Mouse (Mus musculus): ENCODE data around the gene Haghl.
"Not testable (repeated sequence)": the region's sequence is repeated elsewhere in the genome, so short reads cannot be mapped to it uniquely, and the experiment has no call there.

Haghl gene

DNA sequence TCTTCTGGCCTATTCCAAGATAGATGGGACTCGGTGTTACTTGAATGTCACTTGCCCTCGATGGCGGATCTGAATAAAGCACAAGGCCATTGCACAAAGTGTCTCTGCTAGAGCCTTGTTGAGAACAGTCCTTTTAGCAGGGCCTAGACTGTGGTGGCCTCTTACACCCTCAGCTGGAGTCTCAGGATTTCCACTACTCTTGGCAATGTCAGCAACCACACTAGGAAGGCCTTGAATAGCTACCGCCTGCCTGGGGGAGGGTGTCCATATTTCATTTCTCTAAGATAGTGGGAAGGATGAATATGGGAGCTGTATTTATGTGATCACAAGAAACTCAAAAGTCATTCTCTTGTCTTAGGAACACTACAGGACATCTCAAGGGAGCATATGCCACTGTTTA is 37.2 kb downstream of the Haghl start:
- no peak for DNase-seq (ENCODE audit: low read depth, low spot score)

DNA sequence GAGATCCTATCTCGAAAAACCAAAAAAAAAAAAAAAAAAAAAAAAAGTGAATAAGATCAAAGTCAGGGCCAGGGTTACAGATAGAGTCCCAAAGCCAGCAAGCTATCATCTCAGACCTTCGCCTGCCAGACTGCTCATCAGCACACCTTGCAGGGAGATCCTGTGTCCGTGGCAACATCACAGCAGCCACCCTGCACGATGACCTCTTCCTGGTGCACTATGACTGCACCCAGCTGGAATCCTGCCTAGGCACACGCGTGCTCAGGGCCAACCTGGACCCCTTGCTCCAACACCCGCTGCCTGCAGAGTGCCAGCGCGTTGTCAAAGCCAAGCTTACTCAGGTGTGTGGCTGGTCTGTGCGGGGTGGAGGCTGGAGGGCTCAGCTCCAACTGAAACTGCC is 41.2 kb downstream of the Haghl start:
- DNase-seq (ENCODE audit: low read depth, low spot score) = no peak

DNA sequence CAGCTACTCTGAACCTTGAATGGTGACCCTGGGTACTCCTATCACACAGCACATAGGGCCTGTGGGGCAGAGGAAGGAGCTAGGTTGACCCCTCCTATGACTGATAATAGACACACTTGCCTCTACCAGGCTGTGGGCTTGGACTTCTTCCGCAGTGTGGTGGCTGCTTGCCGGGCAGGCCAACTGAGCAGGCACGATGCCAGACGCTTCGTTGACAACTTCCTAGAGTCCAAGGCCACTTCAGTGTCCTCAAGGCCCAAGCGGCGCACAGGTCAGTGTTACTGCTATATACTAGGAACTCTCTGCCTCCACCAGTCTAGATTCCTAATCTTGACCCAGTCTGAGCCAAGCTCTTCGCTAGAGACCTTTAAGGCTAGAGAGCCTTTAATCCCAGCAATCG is 41.6 kb downstream of the Haghl start:
- no peak for DNase-seq (ENCODE audit: low read depth, low spot score)

DNA sequence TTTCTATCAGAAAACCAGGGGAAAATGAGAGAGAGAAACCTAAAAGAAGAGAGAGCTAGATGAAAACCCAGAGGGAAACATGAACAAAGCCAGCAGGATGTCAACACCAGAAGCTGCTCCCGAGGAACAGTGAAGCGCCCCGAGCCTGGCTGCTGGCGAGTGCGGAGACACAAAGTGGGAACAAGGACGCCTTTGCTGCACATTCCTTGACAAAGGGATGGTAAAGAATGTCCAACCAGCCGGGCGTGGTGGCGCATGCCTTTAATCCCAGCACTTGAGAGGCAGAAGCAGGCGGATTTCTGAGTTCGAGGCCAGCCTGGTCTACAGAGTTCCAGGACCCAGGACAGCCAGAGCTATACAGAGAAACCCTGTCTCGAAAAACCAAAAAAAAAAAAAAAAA is 44.0 kb downstream of the Haghl start:
- DNase-seq (ENCODE audit: low read depth, low spot score) = not testable (repeated sequence)

DNA sequence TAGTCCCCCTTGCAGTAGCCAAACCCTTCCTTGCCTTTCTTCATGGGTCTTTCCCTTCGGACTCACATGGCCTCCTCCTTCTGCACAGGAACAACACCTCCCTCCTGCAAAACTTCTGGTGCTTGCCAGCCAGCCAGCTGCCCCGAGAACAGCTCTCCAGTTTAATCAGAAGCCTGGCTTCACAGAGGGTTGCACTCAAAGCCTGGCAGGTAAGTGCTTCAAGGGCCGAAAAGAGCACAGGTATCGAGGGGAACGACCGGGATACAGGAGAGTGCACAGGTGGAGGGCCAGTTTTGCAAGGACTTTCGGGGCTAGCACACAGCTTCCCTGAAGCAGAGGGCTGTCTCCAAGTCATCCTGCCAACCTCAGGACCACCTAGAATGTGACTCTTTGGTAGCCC is 46.6 kb downstream of the Haghl start:
- DNase-seq (ENCODE audit: low read depth, low spot score) = no peak

DNA sequence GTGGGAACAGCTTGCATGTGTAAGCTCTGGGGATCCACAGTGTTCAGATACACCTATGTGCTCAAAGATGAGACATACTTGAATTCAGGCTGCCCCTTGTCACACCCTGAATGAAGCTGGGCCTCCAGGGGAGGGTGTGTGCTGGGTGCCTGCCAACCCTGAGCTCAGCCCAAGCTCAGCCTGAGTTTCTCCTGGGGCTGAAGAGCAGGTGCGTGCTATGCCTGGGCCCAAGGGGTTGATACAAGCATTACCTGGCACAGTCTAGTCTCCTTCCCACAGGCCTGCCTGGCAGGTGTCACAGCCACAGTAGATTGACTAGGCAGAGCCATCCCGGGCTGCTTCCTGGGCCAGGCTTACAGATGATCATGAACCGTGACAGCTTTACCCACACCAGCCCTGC is 49.7 kb downstream of the Haghl start, which contains the start of gene Mslnl:
Gene Mslnl (plus strand): TSS at position 298 of the 400 bp plus-strand sequence.
- DNase-seq (ENCODE audit: low read depth, low spot score) = no peak

DNA sequence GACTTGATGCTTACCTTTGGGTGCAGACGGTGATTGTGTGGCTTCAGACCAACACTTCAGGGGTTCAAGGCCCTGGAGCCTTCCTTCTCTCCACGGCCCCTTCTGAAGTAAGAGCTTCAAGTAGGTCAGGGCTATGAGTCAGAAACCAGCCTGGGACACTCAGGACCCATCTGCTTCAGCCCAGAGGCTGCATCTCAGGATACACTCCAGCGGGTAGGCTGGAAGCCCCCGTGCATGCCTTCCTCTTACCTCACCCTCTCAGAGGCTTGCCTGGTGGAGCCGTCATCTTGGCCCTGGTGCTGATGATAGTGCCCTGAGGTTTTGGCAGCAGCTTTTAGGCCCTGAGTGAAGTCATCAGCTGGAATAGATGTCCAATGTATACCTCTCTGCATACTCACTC is 50.2 kb downstream of the Haghl start:
- DNase-seq (ENCODE audit: low read depth, low spot score) = no peak

DNA sequence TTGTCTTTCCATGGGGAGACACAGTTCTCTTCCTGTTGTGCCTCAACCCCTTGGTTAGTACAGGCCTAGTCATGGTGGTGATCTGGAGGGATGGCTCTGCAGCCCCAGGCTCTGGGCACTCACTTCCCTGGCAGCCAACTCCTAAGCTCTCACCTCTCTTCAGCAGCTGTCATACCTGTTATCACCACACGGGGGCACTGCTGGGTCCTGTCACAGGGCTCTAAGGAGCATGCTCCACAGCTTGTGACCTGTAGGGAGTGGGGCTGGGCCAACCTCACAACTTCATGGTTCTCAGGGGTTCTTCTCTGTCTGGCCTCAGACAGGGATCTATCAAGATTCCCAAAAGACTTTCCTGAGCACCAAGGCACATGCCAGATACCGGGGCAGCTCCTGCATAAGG is 53.4 kb downstream of the Haghl start:
- DNase-seq (ENCODE audit: low read depth, low spot score) = peak; percentile 88

All from forelimb bud, embryonic 11.5 days (tissue).